Mouse (Mus musculus) lung, postnatal 4 days (tissue): ENCODE data around the gene Gpr176.

ENCODE experiments used
- DNase-seq, 2 experiments: peaks; one replicate each; pipeline ENCODE4 v3.0.0; 2021

The Gpr176 gene

GRCm38 (mm10) chr2:118372561-118372900 is 688 bp downstream of the Gpr176 start:
- no peak for DNase-seq

- no peak for DNase-seq
Measured at GRCm38 (mm10) chr2:118371841-118372240, 1.4 kb downstream of the Gpr176 start.

GRCm38 (mm10) chr2:118355138-118355719 is 18.0 kb downstream of the Gpr176 start:
- no peak for DNase-seq

- DNase-seq = no peak
Measured at GRCm38 (mm10) chr2:118353916-118354403, 19.3 kb downstream of the Gpr176 start.

GRCm38 (mm10) chr2:118353498-118353897 is 19.7 kb downstream of the Gpr176 start:
- DNase-seq = no peak

GRCm38 (mm10) chr2:118345535-118345934 is 27.7 kb downstream of the Gpr176 start:
- DNase-seq = no peak

GRCm38 (mm10) chr2:118343897-118344296 is 29.3 kb downstream of the Gpr176 start:
- no peak for DNase-seq

GRCm38 (mm10) chr2:118341295-118341694 is 31.9 kb downstream of the Gpr176 start:
- no peak for DNase-seq

GRCm38 (mm10) chr2:118336084-118336483 is 37.1 kb downstream of the Gpr176 start:
- peak in 1 of 2 experiments; percentile 7 for DNase-seq

- no peak for DNase-seq
Measured at GRCm38 (mm10) chr2:118322663-118323062, 50.6 kb downstream of the Gpr176 start.

- DNase-seq = no peak
Measured at GRCm38 (mm10) chr2:118321804-118322203, 51.4 kb downstream of the Gpr176 start.

- DNase-seq = no peak
Measured at GRCm38 (mm10) chr2:118321094-118321493, 52.1 kb downstream of the Gpr176 start.

GRCm38 (mm10) chr2:118320519-118320918 is 52.7 kb downstream of the Gpr176 start:
- DNase-seq = no peak

GRCm38 (mm10) chr2:118319176-118319575 is 54.0 kb downstream of the Gpr176 start:
- no peak for DNase-seq

- DNase-seq = no peak
Measured at GRCm38 (mm10) chr2:118316939-118317338, 56.3 kb downstream of the Gpr176 start.

GRCm38 (mm10) chr2:118315656-118316402 is 57.4 kb downstream of the Gpr176 start:
- DNase-seq = no peak

GRCm38 (mm10) chr2:118307561-118307960 is 65.7 kb downstream of the Gpr176 start:
- no peak for DNase-seq

GRCm38 (mm10) chr2:118306966-118307365 is 66.3 kb downstream of the Gpr176 start:
- no peak for DNase-seq

GRCm38 (mm10) chr2:118306522-118306895 is 66.7 kb downstream of the Gpr176 start:
- no peak for DNase-seq

GRCm38 (mm10) chr2:118305827-118306521 is 67.2 kb downstream of the Gpr176 start:
- DNase-seq = no peak

- DNase-seq = no peak
Measured at GRCm38 (mm10) chr2:118303456-118303855, 69.8 kb downstream of the Gpr176 start.

GRCm38 (mm10) chr2:118301656-118302055 is 71.6 kb downstream of the Gpr176 start:
- DNase-seq = no peak

- no peak for DNase-seq
Measured at GRCm38 (mm10) chr2:118301041-118301545, 72.1 kb downstream of the Gpr176 start.

GRCm38 (mm10) chr2:118299981-118300380 is 73.2 kb downstream of the Gpr176 start:
- DNase-seq = no peak
